Mouse (Mus musculus): ENCODE results near the gene Ccpg1os.

The Ccpg1os gene

DNA sequence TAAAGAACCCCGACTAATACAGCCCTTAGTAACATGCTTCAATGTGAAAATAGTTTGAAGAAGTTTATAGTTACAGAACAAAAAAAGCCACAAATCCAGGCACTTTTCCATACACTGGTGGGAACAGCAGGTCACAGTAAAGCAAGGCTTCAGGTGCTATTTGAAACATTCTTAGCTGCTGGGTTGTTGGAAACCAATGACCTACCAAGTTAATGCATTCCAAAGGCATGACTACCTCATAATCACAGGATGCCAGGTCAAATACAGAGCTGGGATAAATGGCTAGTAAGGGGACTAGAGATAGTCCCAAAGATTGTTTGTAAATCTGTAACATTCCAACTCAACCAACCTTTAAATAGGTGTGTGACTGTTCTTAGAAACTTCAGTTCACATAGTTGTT is 9.9 kb downstream of the Ccpg1os start:
- DNase-seq = no peak

DNA sequence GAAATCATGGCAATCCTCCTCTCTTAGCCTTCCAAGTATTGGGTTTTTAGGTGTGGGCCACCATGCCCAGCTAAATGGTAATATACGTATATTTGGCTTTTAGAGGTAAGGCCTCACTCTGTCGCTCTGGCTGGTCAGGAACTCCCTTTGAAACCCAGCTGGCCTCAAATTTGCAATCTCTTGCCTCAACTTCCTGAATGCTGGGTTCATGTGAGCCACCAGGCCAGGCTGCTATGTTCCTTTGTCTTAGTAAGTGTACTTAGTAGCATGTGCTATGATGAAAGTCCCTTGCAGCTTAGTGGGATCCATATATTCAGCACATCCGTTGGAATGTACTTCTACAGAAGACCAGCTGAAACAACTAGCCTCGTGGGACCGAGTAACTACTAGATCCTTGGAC is 10.4 kb downstream of the Ccpg1os start:
- no peak for DNase-seq

DNA sequence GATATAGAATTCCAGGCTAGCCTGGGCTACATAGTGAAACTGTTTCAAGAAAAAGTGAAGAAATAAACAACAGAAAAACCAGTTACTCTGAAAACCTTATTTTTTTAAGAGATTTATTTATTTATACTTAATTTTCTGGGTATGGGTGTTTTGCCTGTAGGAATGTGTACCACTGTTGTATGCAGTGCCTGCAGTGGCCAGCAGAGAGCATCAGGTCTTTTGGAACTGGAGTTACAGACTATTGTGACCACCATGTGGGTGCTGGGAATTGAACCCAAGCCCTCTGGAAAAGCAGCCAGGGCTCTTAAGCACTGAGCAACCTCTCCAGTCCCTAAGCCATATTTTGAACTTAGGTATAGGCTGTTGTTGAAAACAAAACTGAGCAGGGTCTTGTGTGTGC is 12.2 kb downstream of the Ccpg1os start:
- DNase-seq = no peak

DNA sequence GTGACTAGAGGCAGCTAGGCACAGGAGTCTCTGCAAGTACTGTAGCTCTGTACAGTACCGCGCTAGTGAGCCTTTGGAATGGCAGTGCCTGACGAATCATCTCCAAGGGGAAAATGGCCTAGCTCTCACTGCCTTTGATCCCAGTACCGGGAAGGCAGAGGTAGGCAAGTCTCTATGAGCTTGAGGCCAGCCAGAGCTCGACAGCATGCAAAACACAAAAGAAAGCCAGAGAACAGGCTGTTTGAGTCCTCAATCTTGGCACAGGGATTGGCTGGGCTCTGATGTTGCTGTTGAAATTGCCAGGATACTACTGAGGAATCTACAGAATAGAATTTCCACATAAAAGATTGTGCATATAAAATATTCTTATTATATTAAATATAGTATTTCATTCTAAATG is 12.7 kb downstream of the Ccpg1os start:
- no peak for DNase-seq

DNA sequence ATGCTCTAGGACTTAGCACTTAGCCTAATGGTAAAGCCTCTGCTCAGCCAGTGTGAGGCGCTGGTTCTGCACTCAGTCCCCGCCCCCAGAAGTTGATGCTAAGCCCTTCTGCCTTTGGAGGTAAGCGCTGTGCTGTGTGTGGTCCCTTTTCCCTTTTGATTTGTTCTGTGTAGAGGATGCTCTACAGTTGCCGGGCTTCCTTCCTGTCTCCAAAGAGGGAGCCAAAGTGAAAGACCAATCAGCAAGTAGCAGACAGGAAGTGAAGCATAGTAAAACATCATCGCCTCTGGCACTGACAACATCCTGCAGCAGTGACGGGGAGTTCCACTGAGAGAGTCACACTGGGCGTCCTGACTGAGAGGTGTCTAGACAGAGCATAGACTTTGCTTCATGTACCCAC is 15.3 kb downstream of the Ccpg1os start:
- peak; percentile 48 for DNase-seq

DNA sequence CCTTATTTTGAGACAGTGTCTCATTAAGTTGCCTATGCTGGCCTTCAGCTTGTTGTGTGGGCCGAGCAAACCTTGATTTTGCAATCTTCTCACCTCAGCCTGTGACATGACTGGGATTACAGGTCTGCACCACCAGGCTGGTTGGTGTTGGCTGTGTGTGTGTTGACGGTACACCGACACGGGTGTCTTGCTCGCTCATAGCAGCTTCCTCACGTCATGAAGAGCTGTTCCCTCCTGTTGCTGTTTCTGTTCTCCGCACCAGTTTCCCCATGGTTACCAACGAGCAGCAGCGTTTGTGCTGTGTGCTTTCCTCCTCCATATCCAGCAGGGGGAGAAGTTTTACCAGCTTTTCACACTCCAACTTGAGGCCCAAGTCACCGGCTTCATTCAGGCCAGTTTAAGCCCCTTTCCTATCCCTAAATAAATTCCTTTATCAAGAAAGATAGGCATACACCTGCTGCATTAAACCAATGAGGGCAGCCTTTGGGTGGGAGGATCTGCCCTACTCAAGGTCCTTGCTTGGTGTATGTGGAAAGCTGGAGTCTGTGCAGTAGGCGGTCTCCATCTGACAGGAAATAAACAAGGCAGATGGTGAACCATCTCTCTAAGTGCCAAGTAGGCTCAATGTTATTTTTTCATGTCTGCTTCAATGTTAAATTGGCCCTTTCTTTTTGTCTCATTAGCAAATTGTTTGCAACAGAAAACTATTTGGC is 16.7 kb downstream of the Ccpg1os start:
- DNase-seq = peak; percentile 58

DNA sequence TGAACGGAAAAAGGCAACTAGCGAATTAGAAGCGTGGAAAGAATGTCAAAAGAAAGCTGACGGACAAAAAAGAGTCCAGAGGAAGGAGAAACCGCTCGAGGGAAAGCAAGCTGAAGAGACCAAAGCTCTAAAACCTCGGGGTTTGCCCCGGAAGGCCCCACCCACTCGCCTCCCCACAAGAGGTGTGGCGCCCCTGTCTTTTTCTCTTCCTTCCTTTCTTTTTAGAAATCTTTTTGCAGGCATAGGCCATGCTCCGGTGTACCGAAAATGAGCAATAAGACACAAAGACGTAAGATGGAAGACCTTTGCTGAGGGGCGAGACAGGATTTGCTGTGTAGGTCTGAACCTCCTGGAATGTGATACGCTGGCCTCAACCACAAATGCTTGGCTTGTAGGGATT is 23.2 kb downstream of the Ccpg1os start:
- no peak for DNase-seq

DNA sequence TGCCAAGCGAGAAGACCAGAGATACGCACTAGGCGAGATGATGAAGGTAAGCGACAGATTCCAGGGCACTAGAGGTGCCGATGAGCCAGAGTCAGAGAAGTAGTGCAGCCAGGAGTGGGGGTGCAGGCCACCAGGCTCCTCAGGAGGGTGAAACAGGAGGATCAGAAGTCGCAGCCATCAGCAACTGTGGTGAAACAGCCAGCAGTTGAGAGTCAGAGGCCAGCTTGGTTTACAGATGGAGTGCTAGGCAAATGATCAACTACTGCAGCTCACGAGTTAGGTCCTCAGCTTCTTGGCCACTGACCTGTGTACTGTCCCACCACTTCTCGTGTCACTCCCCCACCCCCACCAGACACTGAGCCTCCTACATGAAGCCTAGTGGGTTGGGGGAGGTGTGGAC is 23.8 kb downstream of the Ccpg1os start:
- DNase-seq = peak; percentile 60

DNA sequence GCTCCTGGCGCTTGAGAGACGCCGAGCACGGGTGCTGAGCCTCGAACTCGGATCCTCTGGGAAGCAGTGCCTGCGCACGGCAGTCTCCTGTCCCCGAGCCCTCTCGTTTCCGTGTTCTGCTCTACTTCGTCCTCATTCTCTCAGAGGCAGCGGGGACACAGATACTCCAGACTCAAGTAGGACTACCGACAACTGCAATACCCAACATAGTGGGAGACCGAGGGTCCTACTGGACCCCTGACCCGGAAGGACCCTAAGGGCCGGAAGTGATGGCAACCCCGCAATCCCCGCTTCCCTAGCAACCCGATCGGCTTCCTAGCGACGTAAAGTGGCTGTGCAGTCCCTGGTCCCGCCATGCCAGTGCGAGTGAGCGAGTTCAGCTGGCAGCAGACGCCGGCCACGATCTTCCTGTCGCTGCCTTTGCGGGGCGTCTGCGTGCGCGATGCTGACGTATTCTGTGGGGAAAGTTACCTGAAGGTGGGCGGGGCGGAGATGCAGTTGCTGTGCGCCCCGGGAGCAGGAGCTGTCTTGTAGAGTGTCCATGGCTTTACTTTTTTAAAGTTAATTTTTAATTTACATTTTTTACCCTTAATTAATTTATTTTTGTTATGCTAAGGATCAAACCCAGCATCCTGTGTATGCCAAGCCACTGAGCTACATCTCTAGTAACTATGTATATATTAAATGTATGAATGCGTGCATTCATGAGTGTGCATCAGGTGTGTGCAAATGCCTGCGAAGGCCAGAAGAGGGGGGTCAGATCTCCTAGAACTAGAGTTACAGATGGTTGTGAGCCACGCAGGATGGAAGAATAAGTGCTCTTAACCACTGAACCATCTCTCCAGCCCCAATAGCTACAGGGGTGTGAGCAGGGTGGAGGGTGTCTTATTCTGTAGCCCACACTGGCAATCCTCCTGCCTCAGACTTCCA is 26.4 kb downstream of the Ccpg1os start, which contains the start of the genes Dyx1c1 and Gm44503:
Dyx1c1 (plus strand) TSS at position 265 of the 930 bp plus-strand sequence.
Gm44503 (plus strand) TSS at position 332 of the 930 bp plus-strand sequence.
- DNase-seq = peak; percentile 80

DNA sequence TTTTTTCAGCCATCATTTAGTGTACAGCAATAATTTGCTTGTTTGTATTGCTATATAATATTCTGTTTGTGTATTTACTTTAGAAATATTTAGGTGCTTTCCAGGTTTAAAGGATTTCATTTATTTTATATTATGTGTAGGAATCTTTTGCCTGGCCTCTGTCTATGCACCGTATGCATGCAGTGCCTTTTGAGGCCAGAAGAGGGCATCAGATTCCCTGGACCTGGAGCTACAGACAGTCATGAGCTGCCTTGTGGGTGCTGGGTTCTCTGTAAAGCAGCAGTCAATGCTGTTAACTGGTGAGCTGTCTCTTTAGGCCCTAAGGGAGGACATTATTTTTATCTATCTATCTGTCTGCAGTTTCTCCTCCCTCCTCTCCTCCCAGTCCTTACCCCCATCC is 29.6 kb downstream of the Ccpg1os start:
- DNase-seq = peak; percentile 52

DNA sequence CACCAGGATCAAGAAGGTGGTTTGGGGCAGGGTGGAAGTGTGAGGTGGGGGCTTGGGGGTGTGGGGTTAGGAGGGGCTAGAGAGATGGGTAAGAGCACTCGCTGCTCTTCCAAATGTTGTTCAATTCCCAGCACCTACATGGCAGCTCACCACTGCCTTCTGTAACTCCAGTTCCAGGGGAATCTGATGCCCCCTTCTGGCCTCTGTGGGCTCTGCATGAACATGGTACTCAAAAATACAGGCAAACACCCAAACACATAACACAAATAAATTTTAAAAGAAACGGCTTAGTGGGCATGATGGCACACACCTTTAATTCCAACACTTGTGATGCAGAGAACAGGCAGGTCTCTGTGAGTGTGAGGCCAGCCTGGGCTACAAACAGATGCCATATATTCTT is 30.4 kb downstream of the Ccpg1os start:
- DNase-seq = no peak

DNA sequence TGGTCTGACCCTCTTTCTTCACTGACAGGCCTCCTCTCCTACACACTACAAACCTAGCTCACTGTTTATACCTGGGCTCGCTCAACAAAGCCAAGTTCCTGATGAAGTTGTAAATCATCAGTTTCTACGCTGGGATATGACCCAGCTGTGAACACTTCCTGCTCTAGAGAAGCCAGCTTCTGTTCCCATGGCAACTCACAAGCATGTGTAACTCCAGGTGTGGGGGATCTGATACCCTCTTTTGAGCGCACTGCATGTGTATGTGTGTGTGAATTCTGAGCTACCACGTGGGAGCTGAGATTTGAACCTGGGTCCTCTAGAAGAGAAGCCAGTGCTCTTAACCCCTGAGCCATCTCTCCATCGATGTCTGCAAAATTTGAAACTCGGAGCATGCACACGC is 35.6 kb downstream of the Ccpg1os start:
- no peak for DNase-seq

DNA sequence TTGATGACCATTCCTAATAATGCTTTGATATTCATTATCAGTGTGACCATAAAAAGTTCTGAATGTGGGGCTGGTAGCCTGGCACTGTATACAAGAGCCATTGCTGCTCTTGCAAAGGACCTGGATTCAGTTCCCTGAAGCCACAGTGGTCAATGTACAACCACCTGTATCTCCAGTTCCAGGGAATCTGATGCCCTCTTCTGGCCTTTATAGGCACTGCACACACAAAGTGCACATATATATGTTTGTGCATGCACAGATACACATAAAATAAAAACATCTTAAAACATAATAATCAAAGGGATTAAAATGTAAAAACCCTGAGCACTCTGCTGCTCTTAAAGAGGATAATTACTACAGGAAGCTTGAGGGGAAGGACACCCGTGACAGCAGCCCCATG is 38.2 kb downstream of the Ccpg1os start:
- no peak for DNase-seq

DNA sequence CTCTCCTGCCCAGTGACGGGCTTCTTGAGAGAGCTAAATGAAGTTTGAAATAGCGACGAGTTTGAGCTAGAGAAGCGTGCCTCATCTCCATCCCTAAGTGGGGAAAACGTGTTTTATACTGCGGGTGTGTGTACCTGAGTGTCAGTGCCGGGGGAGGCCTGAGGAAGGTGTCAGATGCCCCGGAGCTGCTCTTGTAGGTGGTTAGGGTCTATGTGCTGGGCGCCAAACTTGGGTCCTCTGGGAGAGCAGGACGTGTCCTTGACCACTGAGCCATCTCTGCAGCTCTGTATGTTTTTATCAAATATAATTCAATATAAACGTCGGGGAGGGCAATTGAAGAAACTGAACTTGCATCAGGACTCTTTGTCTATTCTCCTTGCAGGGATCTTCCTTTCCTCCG is 40.9 kb downstream of the Ccpg1os start:
- no peak for DNase-seq

DNA sequence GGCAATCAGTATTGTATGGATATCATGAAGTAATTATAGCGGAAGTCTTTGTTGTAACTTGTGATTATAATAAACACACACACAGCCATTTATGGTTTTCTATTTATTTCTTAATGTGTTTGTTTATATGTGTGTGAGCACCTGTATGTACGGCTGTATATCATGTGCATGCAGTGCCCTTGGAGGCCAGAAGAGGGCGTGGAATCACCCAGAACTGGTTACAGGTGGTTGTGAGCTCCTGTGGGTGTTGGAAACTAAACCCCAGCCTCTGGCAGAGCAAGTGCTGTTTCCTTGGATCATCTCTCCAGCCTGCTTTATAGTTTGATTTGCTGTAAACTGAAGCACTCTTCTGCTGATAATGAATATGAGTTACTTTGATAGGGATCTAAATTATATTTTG is 41.8 kb downstream of the Ccpg1os start:
- DNase-seq = no peak

DNA sequence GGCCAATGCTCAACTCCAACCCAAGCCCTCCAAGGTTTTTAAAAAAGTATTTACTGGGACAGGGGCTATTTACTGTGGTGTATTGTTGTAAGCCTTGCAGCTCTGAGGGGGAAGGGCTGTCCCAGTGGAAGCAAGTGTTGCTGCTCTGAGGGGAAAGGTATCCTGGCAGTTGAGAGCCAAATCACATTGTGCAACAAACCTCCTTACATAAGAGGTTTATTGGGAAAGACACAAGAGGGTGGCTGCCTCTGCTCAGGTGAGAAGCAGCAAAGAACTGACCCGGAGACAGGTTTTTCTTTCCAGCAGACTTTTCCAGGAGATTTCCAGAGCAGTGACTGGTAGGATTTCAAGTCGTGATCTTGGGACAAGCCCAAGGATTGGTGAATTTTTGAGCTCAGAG is 48.9 kb downstream of the Ccpg1os start:
- no peak for DNase-seq

DNA sequence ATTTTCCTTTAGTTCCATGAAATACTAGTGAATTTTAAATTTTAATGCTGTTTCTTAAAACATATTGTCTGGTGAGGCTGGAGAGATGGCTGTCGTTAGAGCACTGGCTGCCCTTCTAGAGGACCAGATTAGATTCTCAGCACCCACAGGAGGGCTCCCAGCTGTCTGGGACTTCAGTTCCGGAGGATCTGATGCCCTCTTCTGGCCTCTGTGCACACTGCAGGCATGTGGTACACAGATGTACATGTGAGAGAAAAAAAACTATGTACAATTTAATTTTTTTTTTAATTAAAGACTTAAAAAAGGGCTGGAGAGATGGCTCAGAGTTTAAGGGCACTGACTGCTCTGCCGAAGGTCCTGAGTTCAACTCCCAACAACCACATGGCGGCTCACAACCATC is 49.9 kb downstream of the Ccpg1os start:
- no peak for DNase-seq

DNA sequence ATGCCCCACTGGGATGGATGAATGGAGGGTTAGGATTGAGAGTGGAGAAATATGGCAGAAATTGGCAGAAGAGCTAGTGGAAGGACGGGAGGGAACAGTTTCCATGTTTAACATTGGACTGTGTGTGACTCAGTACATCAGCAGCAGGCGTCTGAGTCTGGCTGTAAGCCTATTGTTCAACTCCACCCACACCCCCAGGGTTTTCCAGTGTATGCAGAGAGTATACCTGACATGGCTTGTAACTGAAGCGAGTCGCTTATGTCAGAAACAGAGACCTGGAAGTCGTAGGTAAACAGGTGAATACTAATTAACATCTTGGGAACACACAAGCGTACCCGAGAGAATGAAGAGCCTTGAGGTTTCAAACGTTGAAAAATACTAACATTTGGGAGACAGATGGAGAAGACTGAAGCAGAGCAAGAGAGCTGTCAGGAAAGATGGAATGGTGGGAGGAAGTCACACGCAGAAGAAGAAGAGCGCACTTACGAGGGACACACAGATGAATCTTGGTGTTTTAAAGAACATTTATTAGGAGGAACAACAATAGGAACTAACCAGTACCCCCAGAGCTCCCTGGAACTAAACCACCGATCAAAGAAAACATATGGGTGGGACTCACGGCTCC is 53.9 kb downstream of the Ccpg1os start:
- no peak for DNase-seq
